ENCODE assay signal across 21 mouse cellular contexts in the genomic region with DNA sequence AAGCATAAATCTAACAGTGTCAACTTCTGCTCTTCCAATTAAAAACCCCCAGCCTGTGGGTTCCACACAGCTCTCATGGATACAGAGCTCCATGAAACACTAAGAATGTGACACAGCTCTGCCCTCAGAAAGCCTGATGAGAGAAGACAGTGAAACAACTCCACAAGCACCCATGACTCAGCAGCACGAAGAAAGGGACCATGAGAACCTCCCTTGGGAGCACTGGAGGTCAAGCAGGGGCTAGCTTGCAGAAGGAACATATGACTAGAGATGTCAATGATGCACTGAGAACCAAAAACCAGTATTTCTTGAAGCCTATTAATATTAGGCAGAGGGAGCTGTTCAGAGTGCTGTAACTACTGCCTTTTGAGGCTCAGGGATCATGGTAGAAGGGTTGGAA.
"Had no signal": no experiment of that assay in that cellular context is flagged by ENCODE, and none has a peak within 500 bp of the region (broad histone marks: within the 10 kb centered on the region; RNA-seq: fewer than 3 reads in every experiment).

No protein-coding gene starts in this region.

- H3K4me2 ChIP-seq: kidney, embryonic 15.5 days; limb, embryonic 12.5 days; limb, embryonic 15.5 days; liver, embryonic 11.5 days; lung, embryonic 14.5 days; midbrain, embryonic 13.5 days; neural tube, embryonic 13.5 days had no signal

- H3K9ac ChIP-seq: kidney, embryonic 15.5 days; limb, embryonic 12.5 days; limb, embryonic 15.5 days; liver, embryonic 14.5 days; liver, postnatal 0 days; lung, embryonic 14.5 days; midbrain, embryonic 13.5 days; neural tube, embryonic 13.5 days had no signal

- H3K27ac ChIP-seq: kidney, embryonic 15.5 days; limb, embryonic 12.5 days; limb, embryonic 15.5 days; liver, embryonic 14.5 days; macrophage; midbrain, embryonic 10.5 days; midbrain, embryonic 13.5 days; neural tube, embryonic 13.5 days had no signal

- H3K9me3 ChIP-seq: kidney, embryonic 15.5 days; limb, embryonic 12.5 days; limb, embryonic 15.5 days; megakaryocyte, embryonic 14.5 days; midbrain, embryonic 10.5 days; midbrain, embryonic 13.5 days; neural tube, embryonic 13.5 days had no signal

- H3K36me3 ChIP-seq: kidney, embryonic 15.5 days; limb, embryonic 12.5 days; limb, embryonic 15.5 days; midbrain, embryonic 10.5 days; midbrain, embryonic 13.5 days; neural tube, embryonic 13.5 days had no signal

- H3K27me3 ChIP-seq: kidney, embryonic 15.5 days; limb, embryonic 12.5 days; limb, embryonic 15.5 days; megakaryocyte, embryonic 14.5 days; midbrain, embryonic 13.5 days; neural tube, embryonic 13.5 days had no signal

- DNase-seq: kidney, postnatal 10 days; kidney, postnatal 36 days; left cerebral cortex, postnatal 4 days; liver, postnatal 0 days; lung, embryonic 14.5 days; retina, postnatal 1 day; right cerebral cortex, postnatal 25 days; thymus, adult 18-20 months; thymus, postnatal 14 days; thymus, postnatal 4 days had no signal

- H3K4me1 ChIP-seq: kidney, embryonic 15.5 days; limb, embryonic 12.5 days; limb, embryonic 15.5 days; megakaryocyte, embryonic 14.5 days; midbrain, embryonic 10.5 days; midbrain, embryonic 13.5 days; neural tube, embryonic 13.5 days had no signal

- H3K4me3 ChIP-seq: kidney, embryonic 15.5 days; limb, embryonic 12.5 days; limb, embryonic 15.5 days; megakaryocyte, embryonic 14.5 days; midbrain, embryonic 10.5 days; midbrain, embryonic 13.5 days; myocyte; neural tube, embryonic 13.5 days had no signal
